ENCODE assay signal across 8 mouse cellular contexts in the genomic region with DNA sequence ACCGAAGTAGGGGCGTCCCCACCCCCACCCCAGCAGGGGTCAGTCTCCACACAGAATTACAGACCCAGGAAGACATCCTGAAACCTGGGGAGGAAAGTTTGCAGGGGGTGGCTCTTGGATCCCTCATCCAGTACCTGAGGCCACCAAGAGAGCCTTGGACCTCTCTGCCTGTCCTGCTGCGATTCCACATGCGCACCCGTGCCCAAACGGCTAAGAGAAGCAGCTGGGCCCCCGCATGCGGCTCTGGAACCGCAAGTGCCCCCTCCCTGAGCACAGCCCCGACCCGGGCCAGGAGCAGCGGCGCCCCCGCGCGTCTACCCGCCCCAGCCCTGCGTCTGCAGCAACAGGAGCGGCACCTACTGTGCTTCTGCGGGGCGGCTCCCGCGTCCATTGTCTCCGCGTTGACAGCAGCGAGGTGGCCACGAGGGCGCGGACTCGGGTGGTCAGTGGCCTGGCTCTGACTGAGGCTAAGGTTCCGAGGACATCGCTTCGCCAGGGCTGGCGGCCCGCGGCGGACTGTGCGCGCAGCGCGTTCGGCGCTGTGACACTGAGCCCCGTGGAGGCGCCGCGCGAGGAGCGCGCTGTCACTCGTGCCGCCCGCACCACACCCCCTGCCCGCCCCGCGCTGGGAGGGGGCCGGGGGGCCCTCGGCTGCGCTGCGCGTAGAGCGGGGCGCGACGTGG. TPM values are rescaled to one million over a fixed set of nuclear protein-coding genes. Genes with fewer than 3 reads are reported as not detected.
DNase-seq lines count a peak whose midpoint lies in the region; ATAC-seq lines count a peak whose summit lies in the region.

No protein-coding gene starts in this region.

- H3K4me1 ChIP-seq in lung, embryonic 15.5 days, result peaks cover 8% of the 10 kb centered on the region; the same call in 1 of the 2 replicates
- H3K4me1 ChIP-seq in intestine, embryonic 16.5 days (ENCODE audit: control insufficient read depth, insufficient read depth, low read length), result peaks cover 8% of the 10 kb centered on the region

- H3K9me3 ChIP-seq in lung, embryonic 15.5 days, result no peaks in the 10 kb centered on the region
- H3K9me3 ChIP-seq in intestine, embryonic 16.5 days (ENCODE audit: control insufficient read depth, low read length), result no peaks in the 10 kb centered on the region

- peak; percentile 64 for DNase-seq in cerebellum, adult 11-12 months
- DNase-seq in cerebellum, postnatal 14 days, result no peak
- DNase-seq in lung, adult 18-20 months, result no peak
- DNase-seq in right cerebral cortex, postnatal 25 days, result peak; percentile 70
- no peak for DNase-seq in ovary, postnatal 36 days (ENCODE audit: low spot score)
- DNase-seq in gastrocnemius, adult 18-20 months (ENCODE audit: low spot score), result no peak

- no peak overlapping the region for H3K9ac ChIP-seq in lung, embryonic 15.5 days
- H3K9ac ChIP-seq in intestine, embryonic 16.5 days (ENCODE audit: low read depth, low read length), result 0 out of 2 replicates have a peak overlapping the region, but pooled peaks have one; percentile 29

- peak overlapping the region; percentile 58 for H3K4me2 ChIP-seq in lung, embryonic 15.5 days
- peak overlapping the region; percentile 38 for H3K4me2 ChIP-seq in intestine, embryonic 16.5 days (ENCODE audit: low read depth, low read length)

- H3K4me3 ChIP-seq in lung, embryonic 15.5 days, result peak overlapping the region; percentile 29
- H3K4me3 ChIP-seq in intestine, embryonic 16.5 days (ENCODE audit: low read length), result peak overlapping the region; percentile 29

- no peak overlapping the region for H3K27ac ChIP-seq in lung, embryonic 15.5 days
- no peak overlapping the region for H3K27ac ChIP-seq in intestine, embryonic 16.5 days (ENCODE audit: low read length)

- no peak for ATAC-seq in lung, embryonic 15.5 days (ENCODE audit: borderline replicate concordance, extremely low read depth, low FRiP score, low TSS enrichment)
- 0 out of 2 replicates have a peak, but pooled peaks have one; percentile 33 for ATAC-seq in intestine, embryonic 16.5 days

- no peaks in the 10 kb centered on the region for H3K36me3 ChIP-seq in lung, embryonic 15.5 days
- H3K36me3 ChIP-seq in intestine, embryonic 16.5 days (ENCODE audit: control insufficient read depth, insufficient read depth, low read length), result no peaks in the 10 kb centered on the region

- 3% methylated on average over 65 of the region's 65 CpGs for WGBS in lung, embryonic 15.5 days
- 15% methylated on average over 57 of the region's 65 CpGs for WGBS in intestine, embryonic 16.5 days

- peaks cover 64% of the 10 kb centered on the region for H3K27me3 ChIP-seq in lung, embryonic 15.5 days
- peaks cover 36% of the 10 kb centered on the region for H3K27me3 ChIP-seq in intestine, embryonic 16.5 days (replicated peaks; ENCODE audit: control insufficient read depth, insufficient read depth, low read length)

RNA-seq across cellular contexts. Expression of gene Plch2, which starts 13.8 kb away (rescaled TPM):
- polyA plus RNA-seq in lung, embryonic 15.5 days (2015; fragmentation: Nextera tagmentation; extraction: Ambion mirVana), result 11.1 and 11.2 TPM in 2 replicates
- 19.8 and 22.9 TPM in 2 replicates for polyA plus RNA-seq in intestine, embryonic 16.5 days (2015; fragmentation: Nextera tagmentation; extraction: Ambion mirVana)
- under 1 TPM; 0.09 TPM for total RNA-seq in gastrocnemius, adult 18-20 months (2021)

RNA-seq across cellular contexts. Expression of gene Pex10, which starts 24.1 kb away (rescaled TPM):
- polyA plus RNA-seq in lung, embryonic 15.5 days (2015; fragmentation: Nextera tagmentation; extraction: Ambion mirVana), result 21.1 and 26.2 TPM in 2 replicates
- polyA plus RNA-seq in intestine, embryonic 16.5 days (2015; fragmentation: Nextera tagmentation; extraction: Ambion mirVana), result 28.9 and 30.5 TPM in 2 replicates
- 10 to 100 TPM; 11.2 to 12.6 TPM for total RNA-seq in gastrocnemius, adult 18-20 months (2021)

RNA-seq across cellular contexts. Expression of gene Rer1, which starts 43.4 kb away (rescaled TPM):
- polyA plus RNA-seq in lung, embryonic 15.5 days (2015; fragmentation: Nextera tagmentation; extraction: Ambion mirVana), result 157 and 163 TPM in 2 replicates
- polyA plus RNA-seq in intestine, embryonic 16.5 days (2015; fragmentation: Nextera tagmentation; extraction: Ambion mirVana), result 211 and 216 TPM in 2 replicates
- 10 to 100 TPM; 53.0 to 58.0 TPM for total RNA-seq in gastrocnemius, adult 18-20 months (2021)

RNA-seq across cellular contexts. Expression of gene Morn1, which starts 43.6 kb away (rescaled TPM):
- 5.9 and 7.7 TPM in 2 replicates for polyA plus RNA-seq in lung, embryonic 15.5 days (2015; fragmentation: Nextera tagmentation; extraction: Ambion mirVana)
- polyA plus RNA-seq in intestine, embryonic 16.5 days (2015; fragmentation: Nextera tagmentation; extraction: Ambion mirVana), result 3.6 and 4.3 TPM in 2 replicates
- total RNA-seq in gastrocnemius, adult 18-20 months (2021), result 1 to 10 TPM in 1 of 2 experiments, under 1 TPM in 1; 1.00 to 1.9 TPM

Comparison
In these comparisons a context has a peak if more than half of its experiments do, and no peak if none do; other contexts are left out.
1. DNase-seq: peak in cerebellum, adult 11-12 months (single experiment) and right cerebral cortex, postnatal 25 days (single experiment); none in cerebellum, postnatal 14 days (0 of 2), lung, adult 18-20 months (0 of 2), ovary, postnatal 36 days (single experiment) and gastrocnemius, adult 18-20 months (single experiment).